Mouse (Mus musculus): ENCODE results near the gene Arvcf.

DNA sequence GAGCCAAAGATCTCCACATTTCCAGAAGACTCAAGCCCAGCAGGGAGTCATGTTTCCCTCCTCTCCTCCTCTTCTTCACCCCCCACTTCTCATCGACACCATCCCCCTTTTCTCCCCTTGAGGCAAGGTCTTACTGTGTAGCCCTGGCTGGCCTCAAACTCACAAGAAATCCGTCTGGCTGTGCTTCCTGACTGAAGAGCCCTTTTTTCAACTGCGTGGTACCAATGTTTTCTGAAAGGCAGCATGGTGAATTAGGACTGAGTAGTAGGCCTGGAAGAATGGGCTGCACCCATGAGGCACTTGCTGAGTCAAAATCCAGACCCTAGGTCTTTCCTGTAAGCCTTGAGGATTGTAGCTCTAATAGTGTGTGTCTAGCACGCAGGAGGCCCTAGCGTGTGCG is 42.4 kb downstream of the Arvcf start:
- TF ChIP-seq GATA1 (IDR thresholded peaks at IDR 0.05; ENCODE audit: low read depth, low read length) (no peak), POLR2A (IDR thresholded peaks at IDR 0.05; ENCODE audit: control insufficient read depth in 1 of 2, insufficient read depth in 1 of 2, low read depth in 1 of 2, low read length in 2 of 2, poor library complexity in 1 of 2) (no peak), RCOR1 (IDR thresholded peaks at IDR 0.05; ENCODE audit: low read depth, low read length) (no peak), SMC3 (IDR thresholded peaks at IDR 0.05; ENCODE audit: low read depth, low read length) (no peak), MAZ (IDR thresholded peaks at IDR 0.05; ENCODE audit: low read depth, low read length) (no peak), NRF1 (IDR thresholded peaks at IDR 0.05; ENCODE audit: insufficient read depth, low read depth, low read length, poor library complexity, severe bottlenecking) (no peak), TCF12 (IDR thresholded peaks at IDR 0.05; ENCODE audit: low read depth, low read length) (no peak), JUND (IDR thresholded peaks at IDR 0.05; ENCODE audit: low read depth, low read length) (no peak), MAX (IDR thresholded peaks at IDR 0.05; ENCODE audit: low read length) (no peak), ZNF384 (IDR thresholded peaks at IDR 0.05; ENCODE audit: low read depth, low read length) (no peak), EP300 (IDR thresholded peaks at IDR 0.05; ENCODE audit: low read depth in 1 of 2, low read length in 2 of 2) (no peak), USF2 (IDR thresholded peaks at IDR 0.05; ENCODE audit: borderline replicate concordance in 1 of 2, insufficient read depth in 1 of 2, low read depth in 1 of 2, low read length in 2 of 2) (no peak)

Measured in MEL (cell line).